Mouse (Mus musculus) ES-Bruce4 (cell line): ENCODE data around the gene Colgalt1.

Experiments used
- CTCF ChIP-seq: IDR thresholded peaks from one replicate; pipeline ENCODE4 v1.8.1; 2011; ENCODE audit warnings: low read depth, low read length
- EP300 ChIP-seq: IDR thresholded peaks from 2 replicates; pipeline ENCODE4 v1.6.1; 2011; ENCODE audit warnings: low read depth, low read length; ENCODE audit not compliant: insufficient read depth
- POLR2A ChIP-seq: IDR thresholded peaks from one replicate; pipeline ENCODE4 v1.8.1; 2011; ENCODE audit warnings: low read length; ENCODE audit not compliant: insufficient read depth

DNA sequence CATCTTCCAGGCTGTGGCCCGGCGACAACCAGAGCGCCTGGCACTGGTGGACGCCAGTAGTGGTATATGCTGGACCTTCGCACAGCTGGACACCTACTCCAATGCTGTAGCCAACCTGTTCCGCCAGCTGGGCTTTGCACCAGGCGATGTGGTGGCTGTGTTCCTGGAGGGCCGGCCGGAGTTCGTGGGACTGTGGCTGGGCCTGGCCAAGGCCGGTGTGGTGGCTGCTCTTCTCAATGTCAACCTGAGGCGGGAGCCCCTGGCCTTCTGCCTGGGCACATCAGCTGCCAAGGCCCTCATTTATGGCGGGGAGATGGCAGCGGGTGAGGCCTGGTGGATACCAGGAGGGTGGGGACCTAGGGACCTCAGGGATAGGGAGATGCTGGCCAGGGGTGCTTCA is 31.3 kb upstream of the Colgalt1 start:
- no peak for TF ChIP-seq POLR2A
- TF ChIP-seq CTCF: no peak
- TF ChIP-seq EP300: no peak
